Mouse (Mus musculus) midbrain, embryonic 11.5 days (tissue): Measurements from ENCODE around the gene Popdc3. TPM values are rescaled to one million over a fixed set of nuclear protein-coding genes. Genes with fewer than 3 reads are reported as not detected.

Experiments used
- ATAC-seq: fragments of 200-750 bp; cut with Nextera tagmentation; 2 replicates; pipeline ENCODE4 v1.8.0; 2017; ENCODE audit warnings: moderate TSS enrichment, moderate library complexity; ENCODE audit not compliant: low FRiP score
- DNase-seq: peaks from one replicate; pipeline ENCODE4 v3.0.0; 2015; ENCODE audit warnings: low spot score; ENCODE audit errors: missing footprints
- H3K27ac ChIP-seq: fragments of 300-500 bp; sonication (generic); 2 replicates; pipeline ENCODE4 v1.5.1; 2014; ENCODE audit warnings: low read depth, low read length
- H3K27me3 ChIP-seq: fragments of 300-500 bp; sonication (generic); 2 replicates; pipeline ENCODE4 v1.6.1; 2014; ENCODE audit warnings: mild to moderate bottlenecking, low read length, moderate library complexity, mixed read lengths; ENCODE audit not compliant: control insufficient read depth, insufficient read depth
- H3K36me3 ChIP-seq: fragments of 300-500 bp; sonication (generic); 2 replicates; pipeline ENCODE4 v1.6.1; 2014; ENCODE audit warnings: mild to moderate bottlenecking, low read length, moderate library complexity, mixed read lengths; ENCODE audit not compliant: control insufficient read depth, insufficient read depth
- H3K4me1 ChIP-seq: fragments of 300-500 bp; sonication (generic); 2 replicates; pipeline ENCODE4 v1.6.1; 2014; ENCODE audit warnings: low read length; ENCODE audit not compliant: control insufficient read depth, insufficient read depth
- H3K4me2 ChIP-seq: fragments of 300-500 bp; sonication (generic); 2 replicates; pipeline ENCODE4 v1.6.1; 2014; ENCODE audit warnings: mild to moderate bottlenecking, moderate library complexity
- H3K4me3 ChIP-seq: fragments of 300-500 bp; sonication (generic); 2 replicates; pipeline ENCODE4 v1.5.1; 2014; ENCODE audit warnings: low read depth, low read length
- H3K9ac ChIP-seq: fragments of 300-500 bp; sonication (generic); 2 replicates; pipeline ENCODE4 v1.6.1; 2014; ENCODE audit warnings: low read length
- H3K9me3 ChIP-seq: fragments of 300-500 bp; sonication (generic); 2 replicates; pipeline ENCODE4 v1.6.1; 2016; ENCODE audit warnings: low read length; ENCODE audit not compliant: control insufficient read depth
- WGBS: fragments of 180-500 bp; shearing (Covaris S2); extraction: QIAGEN DNeasy Blood & Tissue Kit; methylation state at CpG from one replicate; pipeline ENCODE4 v1.1.7; 2014; 5-methylcytosine and 5-hydroxymethylcytosine counted together
- polyA plus RNA-seq: library from polyadenylated mRNA; unstranded; fragments of >200 nt; fragmentation: Nextera tagmentation; extraction: Ambion mirVana; gene quantifications from 2 replicates; pipeline ENCODE4 v1.2.1, GENCODE M21; 2014

Gene Popdc3
- polyA plus RNA-seq, 1 experiment from 2014 or later, result 0.22 TPM

GRCm38 (mm10) chr10:45237492-45237891, 59.6 kb downstream of the Popdc3 start:
- Histone ChIP-seq H3K27me3 (no peaks in the 10 kb centered on the region), H3K4me1 (no peaks in the 10 kb centered on the region), H3K27ac (no peak overlapping the region), H3K9ac (no peak overlapping the region), H3K4me2 (no peak overlapping the region), H3K4me3 (no peak overlapping the region), H3K9me3 (no peaks in the 10 kb centered on the region), H3K36me3 (no peaks in the 10 kb centered on the region)
- DNase-seq (no peak), ATAC-seq (no peak)
- 59% methylated on average over 5 of the region's 5 CpGs for WGBS

GRCm38 (mm10) chr10:45260477-45260876, 82.6 kb downstream of the Popdc3 start:
- ATAC-seq (no peak), DNase-seq (no peak)
- H3K9me3 ChIP-seq, result no peaks in the 10 kb centered on the region; the same call in 1 of the 2 replicates
- no peak overlapping the region for H3K27ac ChIP-seq
- H3K27me3 ChIP-seq, result no peaks in the 10 kb centered on the region
- H3K4me3 ChIP-seq, result no peak overlapping the region
- no peak overlapping the region for H3K4me2 ChIP-seq
- no peaks in the 10 kb centered on the region for H3K36me3 ChIP-seq
- 78% methylated on average over 1 of the region's 1 CpGs for WGBS
- no peak overlapping the region for H3K9ac ChIP-seq
- no peaks in the 10 kb centered on the region for H3K4me1 ChIP-seq

- H3K27me3 ChIP-seq, result no peaks in the 10 kb centered on the region
- H3K4me3 ChIP-seq, result no peak overlapping the region
- no peak overlapping the region for H3K9ac ChIP-seq
- no peak overlapping the region for H3K27ac ChIP-seq
- H3K9me3 ChIP-seq, result no peaks in the 10 kb centered on the region
- no peak overlapping the region for H3K4me2 ChIP-seq
- H3K4me1 ChIP-seq, result no peaks in the 10 kb centered on the region
- ATAC-seq (no peak), DNase-seq (no peak)
- 89% methylated on average over 3 of the region's 3 CpGs for WGBS
- H3K36me3 ChIP-seq, result no peaks in the 10 kb centered on the region
Observed at GRCm38 (mm10) chr10:45262126-45262525, 84.2 kb downstream of the Popdc3 start.

- no peaks in the 10 kb centered on the region for H3K36me3 ChIP-seq
- ATAC-seq, result no peak
- no peak overlapping the region for H3K4me3 ChIP-seq
- no peaks in the 10 kb centered on the region for H3K27me3 ChIP-seq
- H3K9me3 ChIP-seq, result no peaks in the 10 kb centered on the region
- H3K4me1 ChIP-seq, result no peaks in the 10 kb centered on the region
- DNase-seq, result no peak
- no peak overlapping the region for H3K9ac ChIP-seq
- whole genome bisulfite sequencing, result 60% methylated on average over 3 of the region's 3 CpGs
- H3K27ac ChIP-seq, result no peak overlapping the region
- H3K4me2 ChIP-seq, result no peak overlapping the region
Observed at GRCm38 (mm10) chr10:45276499-45276898, 98.6 kb downstream of the Popdc3 start.

GRCm38 (mm10) chr10:45276995-45277394, 99.1 kb downstream of the Popdc3 start:
- no peaks in the 10 kb centered on the region for H3K4me1 ChIP-seq
- H3K9ac ChIP-seq, result no peak overlapping the region
- H3K27ac ChIP-seq, result no peak overlapping the region
- H3K4me2 ChIP-seq, result no peak overlapping the region
- WGBS, result 90% methylated on average over 5 of the region's 5 CpGs
- no peaks in the 10 kb centered on the region for H3K9me3 ChIP-seq
- no peaks in the 10 kb centered on the region for H3K27me3 ChIP-seq
- DNase-seq (no peak), ATAC-seq (no peak)
- no peak overlapping the region for H3K4me3 ChIP-seq
- no peaks in the 10 kb centered on the region for H3K36me3 ChIP-seq

- Histone ChIP-seq H3K27ac (no peak overlapping the region), H3K4me2 (no peak overlapping the region), H3K36me3 (no peaks in the 10 kb centered on the region), H3K9ac (no peak overlapping the region), H3K4me3 (no peak overlapping the region), H3K27me3 (peaks cover 16% of the 10 kb centered on the region), H3K9me3 (no peaks in the 10 kb centered on the region), H3K4me1 (0 out of 2 replicates have a peak, but pooled peaks cover 4% of the 10 kb centered on the region)
- ATAC-seq (no peak), DNase-seq (no peak)
- WGBS, result 80% methylated on average over 5 of the region's 5 CpGs
Observed at GRCm38 (mm10) chr10:45285651-45286050, 107.8 kb downstream of the Popdc3 start.

GRCm38 (mm10) chr10:45288351-45288750, 110.5 kb downstream of the Popdc3 start:
- WGBS, result 61% methylated on average over 7 of the region's 7 CpGs
- Histone ChIP-seq H3K27me3 (peaks cover 16% of the 10 kb centered on the region), H3K4me2 (no peak overlapping the region), H3K4me3 (no peak overlapping the region), H3K36me3 (no peaks in the 10 kb centered on the region), H3K27ac (no peak overlapping the region), H3K9me3 (no peaks in the 10 kb centered on the region), H3K4me1 (0 out of 2 replicates have a peak, but pooled peaks cover 4% of the 10 kb centered on the region), H3K9ac (no peak overlapping the region)
- DNase-seq (no peak), ATAC-seq (no peak)

GRCm38 (mm10) chr10:45289218-45290105, 111.6 kb downstream of the Popdc3 start:
- WGBS, result 1% methylated on average over 71 of the region's 71 CpGs
- peak overlapping the region; percentile 59 for H3K9ac ChIP-seq
- H3K27me3 ChIP-seq, result peaks cover 16% of the 10 kb centered on the region
- H3K36me3 ChIP-seq, result no peaks in the 10 kb centered on the region
- 0 out of 2 replicates have a peak, but pooled peaks cover 4% of the 10 kb centered on the region for H3K4me1 ChIP-seq
- H3K4me3 ChIP-seq, result peak overlapping the region; percentile 49
- no peak overlapping the region for H3K27ac ChIP-seq
- H3K4me2 ChIP-seq, result peak overlapping the region; percentile 95
- peak; percentile 94 for DNase-seq
- ATAC-seq, result peak; percentile 84
- no peaks in the 10 kb centered on the region for H3K9me3 ChIP-seq

- H3K27ac ChIP-seq, result no peak overlapping the region
- no peak overlapping the region for H3K4me2 ChIP-seq
- H3K27me3 ChIP-seq, result peaks cover 16% of the 10 kb centered on the region
- H3K9ac ChIP-seq, result no peak overlapping the region
- H3K36me3 ChIP-seq, result no peaks in the 10 kb centered on the region
- H3K4me3 ChIP-seq, result no peak overlapping the region
- peak; percentile 88 for DNase-seq
- no peak for ATAC-seq
- 0 out of 2 replicates have a peak, but pooled peaks cover 4% of the 10 kb centered on the region for H3K4me1 ChIP-seq
- no peaks in the 10 kb centered on the region for H3K9me3 ChIP-seq
- WGBS, result 37% methylated on average over 5 of the region's 5 CpGs
Observed at GRCm38 (mm10) chr10:45290618-45291017, 112.7 kb downstream of the Popdc3 start.
